Mouse (Mus musculus) midbrain, embryonic 11.5 days (tissue): ENCODE measurements around the gene Gm6034. TPM values are rescaled to one million over a fixed set of nuclear protein-coding genes. Genes with fewer than 3 reads are reported as not detected.

ENCODE experiments used
- ATAC-seq: fragments of 200-750 bp; cut with Nextera tagmentation; 2 replicates; pipeline ENCODE4 v1.8.0; 2017; ENCODE audit warnings: moderate TSS enrichment, moderate library complexity; ENCODE audit not compliant: low FRiP score
- DNase-seq: peaks from one replicate; pipeline ENCODE4 v3.0.0; 2015; ENCODE audit warnings: low spot score; ENCODE audit errors: missing footprints
- H3K27ac ChIP-seq: fragments of 300-500 bp; sonication (generic); 2 replicates; pipeline ENCODE4 v1.5.1; 2014; ENCODE audit warnings: low read depth, low read length
- H3K27me3 ChIP-seq: fragments of 300-500 bp; sonication (generic); 2 replicates; pipeline ENCODE4 v1.6.1; 2014; ENCODE audit warnings: mild to moderate bottlenecking, low read length, moderate library complexity, mixed read lengths; ENCODE audit not compliant: control insufficient read depth, insufficient read depth
- H3K36me3 ChIP-seq: fragments of 300-500 bp; sonication (generic); 2 replicates; pipeline ENCODE4 v1.6.1; 2014; ENCODE audit warnings: mild to moderate bottlenecking, low read length, moderate library complexity, mixed read lengths; ENCODE audit not compliant: control insufficient read depth, insufficient read depth
- H3K4me1 ChIP-seq: fragments of 300-500 bp; sonication (generic); 2 replicates; pipeline ENCODE4 v1.6.1; 2014; ENCODE audit warnings: low read length; ENCODE audit not compliant: control insufficient read depth, insufficient read depth
- H3K4me2 ChIP-seq: fragments of 300-500 bp; sonication (generic); 2 replicates; pipeline ENCODE4 v1.6.1; 2014; ENCODE audit warnings: mild to moderate bottlenecking, moderate library complexity
- H3K4me3 ChIP-seq: fragments of 300-500 bp; sonication (generic); 2 replicates; pipeline ENCODE4 v1.5.1; 2014; ENCODE audit warnings: low read depth, low read length
- H3K9ac ChIP-seq: fragments of 300-500 bp; sonication (generic); 2 replicates; pipeline ENCODE4 v1.6.1; 2014; ENCODE audit warnings: low read length
- H3K9me3 ChIP-seq: fragments of 300-500 bp; sonication (generic); 2 replicates; pipeline ENCODE4 v1.6.1; 2016; ENCODE audit warnings: low read length; ENCODE audit not compliant: control insufficient read depth
- WGBS: fragments of 180-500 bp; shearing (Covaris S2); extraction: QIAGEN DNeasy Blood & Tissue Kit; methylation state at CpG from one replicate; pipeline ENCODE4 v1.1.7; 2014; 5-methylcytosine and 5-hydroxymethylcytosine counted together
- polyA plus RNA-seq: library from polyadenylated mRNA; unstranded; fragments of >200 nt; fragmentation: Nextera tagmentation; extraction: Ambion mirVana; gene quantifications from 2 replicates; pipeline ENCODE4 v1.2.1, GENCODE M21; 2014

The Gm6034 gene
- polyA plus RNA-seq, 1 experiment from 2014 or later, result not detected

DNA sequence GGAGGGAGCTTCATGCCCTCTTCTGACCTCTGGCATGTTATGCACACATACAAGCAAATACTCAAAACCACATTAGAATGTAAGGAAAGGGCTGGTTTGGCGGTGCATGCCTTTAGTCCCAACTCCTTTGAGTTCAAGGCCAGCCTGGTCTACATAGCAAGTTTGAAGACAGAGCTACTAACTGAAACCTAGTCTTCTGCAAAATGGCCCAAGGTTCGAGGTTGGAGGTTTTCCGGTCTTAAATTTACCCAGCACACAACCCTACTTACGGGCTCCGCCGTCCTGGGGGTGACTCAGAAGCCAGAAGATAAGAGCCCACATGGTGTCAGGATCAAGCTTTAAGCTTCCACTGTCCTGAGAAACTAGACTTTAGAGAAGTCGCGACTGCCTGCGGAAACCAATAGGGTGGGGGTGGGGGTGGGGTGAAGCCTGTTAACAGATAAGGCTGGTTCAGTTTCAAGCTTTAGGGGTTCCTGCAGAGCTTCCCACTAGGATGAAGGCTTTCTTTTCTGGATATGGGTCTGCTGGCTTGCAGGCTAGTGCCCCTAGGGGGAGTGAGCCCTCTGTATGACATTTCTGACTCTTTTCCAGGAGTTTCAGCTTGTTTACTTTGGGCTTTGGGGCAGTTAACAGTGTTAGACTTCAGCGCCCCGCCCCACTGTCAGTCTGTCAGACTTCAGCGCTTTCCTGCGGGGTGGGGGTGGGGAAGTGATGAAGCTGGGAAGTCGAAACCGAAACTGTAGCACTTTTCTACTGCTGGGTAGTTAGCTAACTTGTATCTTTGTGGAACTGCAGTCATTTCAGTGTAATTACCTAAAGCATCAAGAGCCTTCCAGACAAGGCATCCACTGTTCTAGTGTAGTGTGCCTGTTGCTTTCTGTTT, 22.3 kb upstream of the Gm6034 start, which contains the start of gene H2-T24:
TSS of gene H2-T24 (minus strand) at position 370 of the 883 bp plus-strand sequence.
- 39% methylated on average over 15 of the region's 15 CpGs for WGBS
- Histone ChIP-seq H3K27ac (0 out of 2 replicates have a peak within 1 kb of the TSS, but pooled peaks have one; percentile 9), H3K4me2 (no peak within 1 kb of the TSS), H3K9me3 (no peaks in the 10 kb centered on the region), H3K9ac (no peak within 1 kb of the TSS), H3K27me3 (no peaks in the 10 kb centered on the region), H3K36me3 (no peaks in the 10 kb centered on the region), H3K4me3 (no peak within 1 kb of the TSS), H3K4me1 (no peaks in the 10 kb centered on the region)
- DNase-seq (peak; percentile 83), ATAC-seq (no peak)

DNA sequence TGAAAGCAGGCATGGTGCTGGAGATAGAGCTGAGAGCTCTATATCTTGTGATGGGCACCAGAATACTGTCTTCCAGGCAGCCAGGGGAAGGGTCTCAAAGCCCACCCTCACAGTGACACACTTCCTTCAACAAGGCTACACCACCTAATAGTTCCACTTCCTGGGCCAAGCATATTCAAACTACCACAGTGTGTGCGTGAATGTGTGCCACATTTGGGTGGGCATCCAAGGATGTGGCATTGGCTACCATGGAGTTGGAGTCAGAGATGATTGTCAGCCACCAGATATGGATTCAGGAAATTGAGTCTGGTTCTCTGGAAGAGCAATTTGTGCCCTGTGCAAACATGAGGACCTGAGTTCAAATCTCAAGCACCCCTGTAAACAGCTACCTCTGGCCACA, 21.5 kb upstream of the Gm6034 start:
- DNase-seq (peak; percentile 31), ATAC-seq (no peak)
- Histone ChIP-seq H3K4me3 (no peak overlapping the region), H3K4me1 (no peaks in the 10 kb centered on the region), H3K9me3 (no peaks in the 10 kb centered on the region), H3K4me2 (no peak overlapping the region), H3K27ac (no peak overlapping the region), H3K27me3 (no peaks in the 10 kb centered on the region), H3K9ac (no peak overlapping the region), H3K36me3 (no peaks in the 10 kb centered on the region)
- WGBS, result 92% methylated on average over 1 of the region's 1 CpGs

DNA sequence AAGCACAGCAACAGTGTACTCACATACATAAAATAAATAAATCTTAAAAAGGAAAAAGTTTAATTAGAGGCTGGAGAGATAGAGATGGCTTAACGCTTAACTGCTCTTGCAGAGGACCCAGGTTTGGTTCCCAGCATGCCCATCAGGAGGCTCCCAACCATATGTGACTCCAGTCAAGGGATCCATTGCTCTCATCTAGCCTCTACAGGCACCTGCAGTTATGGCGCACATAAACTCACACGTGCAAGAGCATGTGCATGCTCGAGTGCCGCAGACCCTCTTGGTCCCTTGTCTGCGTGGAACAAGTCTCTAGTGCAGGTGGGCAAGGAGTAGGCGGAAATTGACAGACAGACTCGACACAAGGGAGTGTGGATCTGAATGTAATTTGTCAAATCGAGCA, 20.7 kb upstream of the Gm6034 start:
- ATAC-seq, result no peak
- WGBS, result 91% methylated on average over 9 of the region's 9 CpGs
- Histone ChIP-seq H3K9ac (no peak overlapping the region), H3K4me2 (no peak overlapping the region), H3K36me3 (no peaks in the 10 kb centered on the region), H3K9me3 (no peaks in the 10 kb centered on the region), H3K27me3 (no peaks in the 10 kb centered on the region), H3K4me3 (no peak overlapping the region), H3K27ac (no peak overlapping the region), H3K4me1 (no peaks in the 10 kb centered on the region)
- DNase-seq, result peak; percentile 45

DNA sequence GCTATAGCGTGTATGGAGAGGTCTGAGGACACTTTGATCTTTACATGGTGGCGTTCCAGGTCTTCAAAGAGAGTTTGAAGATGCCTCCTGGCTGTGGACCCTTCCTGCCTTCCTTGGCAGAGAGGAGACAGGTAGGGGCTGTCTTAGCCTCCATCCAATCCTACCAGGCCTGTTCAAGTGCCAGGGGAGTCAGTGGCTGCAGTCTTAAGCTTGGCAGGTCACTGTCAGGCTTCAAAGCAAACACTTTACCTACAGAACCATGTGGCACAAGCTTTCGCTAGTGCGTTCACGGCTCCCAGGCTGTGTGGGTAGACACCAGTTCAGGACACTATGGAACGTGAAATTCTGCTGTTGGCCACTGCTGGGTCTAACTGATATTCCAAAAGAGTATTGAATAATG, 19.8 kb upstream of the Gm6034 start:
- Histone ChIP-seq H3K4me1 (no peaks in the 10 kb centered on the region), H3K4me3 (no peak overlapping the region), H3K36me3 (no peaks in the 10 kb centered on the region), H3K27me3 (no peaks in the 10 kb centered on the region), H3K4me2 (no peak overlapping the region), H3K27ac (no peak overlapping the region), H3K9me3 (no peaks in the 10 kb centered on the region), H3K9ac (no peak overlapping the region)
- 88% methylated on average over 6 of the region's 6 CpGs for WGBS
- DNase-seq, result peak; percentile 47
- no peak for ATAC-seq

DNA sequence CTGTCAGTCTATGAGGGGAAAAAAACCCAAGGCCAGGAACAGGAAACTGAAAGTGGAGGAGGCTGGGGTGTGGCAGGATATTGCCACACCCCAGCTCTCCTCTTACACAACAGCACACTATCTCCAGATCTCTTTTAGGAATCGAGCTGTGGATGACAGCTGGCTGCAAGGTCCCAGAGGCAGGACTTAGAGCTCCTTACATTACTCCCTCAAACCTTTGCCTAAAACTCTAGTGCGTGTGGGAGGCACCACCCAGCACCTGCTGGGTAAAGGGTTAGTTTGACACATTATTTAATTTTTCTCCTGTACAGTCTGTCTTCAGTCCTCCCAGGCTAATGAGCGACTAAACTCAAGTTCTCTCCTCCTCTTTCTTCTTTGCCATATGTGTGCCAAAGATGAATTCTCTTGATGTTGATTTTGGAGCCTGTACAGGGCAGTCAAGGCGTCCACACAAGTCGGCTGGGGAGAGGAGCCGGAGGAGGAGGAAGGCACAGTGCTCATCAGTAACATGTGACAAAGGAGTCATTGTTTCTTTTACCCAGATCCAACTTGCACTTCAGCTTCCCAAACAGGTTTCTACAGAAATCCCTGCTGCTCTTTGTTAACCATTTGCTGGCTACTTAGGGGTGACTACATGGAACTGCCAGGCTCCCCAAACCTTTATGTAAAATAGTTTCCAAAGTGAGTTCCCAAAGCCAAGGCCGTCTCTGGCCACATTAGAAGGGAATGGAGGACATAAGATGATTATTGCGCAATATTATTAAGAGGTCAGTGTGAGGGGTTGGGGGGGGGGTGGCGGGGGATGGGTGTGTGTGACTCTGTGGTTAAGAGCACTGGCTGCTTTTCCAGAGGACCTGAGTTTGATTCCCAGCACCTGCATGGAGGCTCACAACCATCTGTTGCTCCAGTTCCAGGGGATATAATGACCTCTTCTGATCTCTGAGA, 18.8 kb upstream of the Gm6034 start:
- H3K4me1 ChIP-seq, result no peaks in the 10 kb centered on the region
- WGBS, result 76% methylated on average over 9 of the region's 9 CpGs
- no peak overlapping the region for H3K27ac ChIP-seq
- H3K9ac ChIP-seq, result no peak overlapping the region
- DNase-seq (peak; percentile 61), ATAC-seq (no peak)
- H3K27me3 ChIP-seq, result no peaks in the 10 kb centered on the region
- H3K9me3 ChIP-seq, result no peaks in the 10 kb centered on the region
- no peak overlapping the region for H3K4me3 ChIP-seq
- no peak overlapping the region for H3K4me2 ChIP-seq
- no peaks in the 10 kb centered on the region for H3K36me3 ChIP-seq

DNA sequence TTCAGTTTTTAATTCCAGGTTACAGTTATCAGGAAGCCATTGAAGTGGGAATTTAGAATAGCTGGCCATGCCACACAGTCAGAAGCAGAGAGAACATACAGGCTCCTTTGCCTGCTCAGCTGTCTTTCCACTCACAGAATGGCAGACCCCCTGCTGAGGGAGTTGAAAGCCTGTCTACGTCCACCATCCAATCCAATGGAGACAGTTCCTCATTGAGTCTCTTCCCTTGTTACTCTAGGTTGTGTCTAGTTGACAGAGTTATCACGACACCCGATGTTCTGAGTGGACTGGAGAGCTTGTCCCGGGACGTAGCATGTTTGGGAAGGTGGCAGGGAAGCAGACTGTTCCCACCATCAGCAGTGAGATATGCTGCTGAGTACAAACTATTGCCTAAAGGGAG, 17.6 kb upstream of the Gm6034 start:
- WGBS, result 69% methylated on average over 5 of the region's 5 CpGs
- no peak overlapping the region for H3K4me3 ChIP-seq
- no peaks in the 10 kb centered on the region for H3K9me3 ChIP-seq
- H3K27ac ChIP-seq, result no peak overlapping the region
- ATAC-seq, result no peak
- H3K4me2 ChIP-seq, result no peak overlapping the region
- no peak overlapping the region for H3K9ac ChIP-seq
- no peaks in the 10 kb centered on the region for H3K4me1 ChIP-seq
- DNase-seq, result no peak
- no peaks in the 10 kb centered on the region for H3K36me3 ChIP-seq
- H3K27me3 ChIP-seq, result no peaks in the 10 kb centered on the region

DNA sequence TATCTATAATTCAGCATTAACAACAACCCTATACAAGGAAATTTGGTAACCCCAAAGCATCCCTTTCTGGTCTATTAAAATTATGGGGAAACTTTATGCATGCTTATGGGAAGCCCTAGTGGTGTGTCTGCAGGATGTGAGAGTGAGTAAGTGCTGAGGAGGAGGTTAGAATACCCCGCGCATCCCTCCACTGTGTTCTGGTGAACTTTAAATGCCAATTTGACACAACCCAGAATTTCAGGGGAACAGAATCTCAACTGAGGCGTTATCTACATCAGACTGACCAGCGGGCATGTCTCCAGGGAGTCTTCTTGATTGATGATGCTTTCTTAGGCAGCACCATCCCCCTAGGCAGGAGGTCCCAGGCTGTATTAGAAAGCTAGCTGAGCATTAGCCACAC, 16.9 kb upstream of the Gm6034 start:
- WGBS, result 84% methylated on average over 4 of the region's 4 CpGs
- Histone ChIP-seq H3K9ac (no peak overlapping the region), H3K27me3 (no peaks in the 10 kb centered on the region), H3K4me1 (no peaks in the 10 kb centered on the region), H3K36me3 (no peaks in the 10 kb centered on the region), H3K4me2 (no peak overlapping the region), H3K27ac (no peak overlapping the region), H3K4me3 (no peak overlapping the region), H3K9me3 (no peaks in the 10 kb centered on the region)
- ATAC-seq (no peak), DNase-seq (peak; percentile 31)

DNA sequence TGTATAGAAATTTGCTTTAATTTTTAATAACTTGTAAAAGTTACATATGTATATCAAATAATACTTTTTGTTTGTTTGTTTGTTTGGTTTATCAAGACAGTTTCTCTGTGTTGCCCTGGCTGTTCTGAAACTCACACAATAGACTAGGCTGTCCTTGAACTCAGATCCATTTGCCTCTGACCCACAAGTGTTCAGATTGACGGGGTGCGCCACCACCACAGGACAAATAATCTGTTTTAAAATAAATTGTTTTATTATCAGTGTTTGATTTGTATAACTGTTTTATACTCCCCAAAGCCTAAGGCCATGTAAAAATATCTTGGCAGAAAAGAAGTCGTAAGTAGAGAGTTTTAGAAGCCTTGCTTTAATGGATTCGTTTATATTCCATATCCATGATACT, 15.1 kb upstream of the Gm6034 start:
- Histone ChIP-seq H3K9me3 (no peaks in the 10 kb centered on the region), H3K36me3 (no peaks in the 10 kb centered on the region), H3K27me3 (no peaks in the 10 kb centered on the region), H3K4me3 (no peak overlapping the region), H3K9ac (no peak overlapping the region), H3K27ac (no peak overlapping the region), H3K4me2 (no peak overlapping the region), H3K4me1 (no peaks in the 10 kb centered on the region)
- DNase-seq, result peak; percentile 61
- 94% methylated on average over 4 of the region's 4 CpGs for WGBS
- ATAC-seq, result no peak
